Mouse (Mus musculus): Measurements from ENCODE around the gene Sf3a2.

DNA sequence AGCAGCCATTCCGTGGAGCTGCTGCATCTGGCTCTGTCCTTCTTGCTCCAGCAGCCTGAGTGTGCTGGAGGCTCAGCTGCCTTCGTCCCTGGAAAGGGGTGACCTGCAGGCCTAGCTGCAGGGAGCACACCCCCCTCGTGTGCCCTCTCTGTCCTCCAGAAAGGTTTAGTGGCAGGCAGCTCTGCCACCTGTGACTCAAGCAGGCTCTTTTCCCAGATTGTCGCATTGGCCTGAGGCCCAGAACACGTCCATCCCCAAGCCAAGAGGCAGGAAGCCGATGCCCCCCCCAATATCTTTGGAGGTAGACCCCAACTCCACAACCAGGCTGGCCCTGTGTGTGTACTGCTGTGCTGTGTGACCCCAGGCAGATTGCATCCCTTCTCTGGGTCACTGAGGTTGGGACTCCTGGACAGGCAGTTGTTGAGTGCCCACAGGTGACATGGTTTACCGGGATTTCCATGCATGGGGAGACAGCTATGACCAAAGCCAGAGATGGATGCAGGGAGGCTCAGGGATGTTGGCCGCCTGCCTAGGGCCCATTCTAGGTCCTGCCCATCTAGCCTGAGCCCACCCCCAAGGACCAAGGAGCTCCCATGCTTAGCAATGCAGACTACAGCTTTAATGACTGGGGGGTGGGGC is 47.2 kb downstream of the Sf3a2 start:
- no peak for TF ChIP-seq CTCF (IDR thresholded peaks at IDR 0.05; ENCODE audit: extremely low read depth, insufficient read length, insufficient replicate concordance, low read depth, low read length)
- TF ChIP-seq POLR2A (IDR thresholded peaks at IDR 0.05; ENCODE audit: low read depth, low read length), result no peak
